Mouse (Mus musculus) bone marrow macrophage, adult 2 months (primary cell): ENCODE measurements around the gene Mrgprd.

Source experiments
- CTCF ChIP-seq: IDR thresholded peaks from 2 replicates; pipeline ENCODE4 v1.5.1; 2012; ENCODE audit warnings: low read depth, mild to moderate bottlenecking, low read length, moderate library complexity
- POLR2A ChIP-seq: IDR thresholded peaks from 2 replicates; pipeline ENCODE4 v1.6.1; 2012; ENCODE audit warnings: mild to moderate bottlenecking, low read depth, low read length, borderline replicate concordance

DNA sequence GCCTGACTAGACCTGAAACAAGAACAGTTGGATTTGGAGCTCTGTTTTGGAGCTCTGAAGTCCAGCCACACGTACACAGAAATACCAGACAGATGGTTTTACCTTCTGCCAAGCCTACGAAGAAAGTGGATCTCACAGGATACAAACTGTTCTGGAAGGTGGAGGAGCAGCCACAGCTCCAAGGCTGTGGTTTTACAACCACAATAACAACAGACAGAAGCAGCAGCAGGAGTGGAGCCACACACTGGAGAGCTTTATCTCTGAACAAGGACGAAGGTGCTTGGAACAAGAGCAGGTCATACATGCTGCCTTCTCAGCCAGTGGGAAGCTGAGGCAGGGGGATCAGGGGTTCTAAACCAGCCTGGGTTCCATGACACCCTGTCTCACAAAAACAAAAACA lies 4.8 kb downstream of the Mrgprd start:
- no peak for TF ChIP-seq POLR2A
- TF ChIP-seq CTCF = no peak
